ENCODE assay signal across 8 mouse cellular contexts in the genomic region with DNA sequence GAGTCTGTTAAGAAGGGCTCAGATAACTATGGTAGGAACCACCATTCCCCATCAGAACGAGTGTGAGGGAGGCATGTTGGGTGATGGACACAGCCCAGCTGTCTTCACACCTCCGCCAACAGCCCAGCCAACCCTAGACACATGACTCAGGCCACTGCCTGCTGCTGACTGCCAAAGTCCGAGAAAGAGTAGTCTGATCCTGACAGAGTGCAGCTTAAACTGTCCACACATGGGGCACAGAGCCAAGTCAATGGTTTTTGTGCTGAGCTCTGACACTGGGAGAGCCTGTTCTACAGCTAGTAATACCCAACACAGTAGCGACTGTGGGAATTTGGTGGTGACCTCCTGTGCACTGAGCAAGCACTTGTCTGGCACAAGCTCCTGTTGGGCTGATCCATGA.
A peak's percentile ranks its signal among the peaks of the same experiment; 100 is the strongest.
DNase-seq lines count a peak whose midpoint lies in the region; ATAC-seq lines count a peak whose summit lies in the region.

No protein-coding gene starts in this region.

- no peak overlapping the region for H3K27ac ChIP-seq in forebrain, embryonic 13.5 days
- no peak overlapping the region for H3K27ac ChIP-seq in forebrain, embryonic 11.5 days (ENCODE audit: low read depth, low read length)

- ATAC-seq in forebrain, embryonic 13.5 days = peak; percentile 41; the same call in 1 of the 2 replicates
- ATAC-seq in forebrain, embryonic 11.5 days (replicated peaks; ENCODE audit: low FRiP score) = no peak

- H3K27me3 ChIP-seq in forebrain, embryonic 13.5 days = no peaks in the 10 kb centered on the region
- H3K27me3 ChIP-seq in forebrain, embryonic 11.5 days (ENCODE audit: control insufficient read depth, insufficient read depth, low read length) = no peaks in the 10 kb centered on the region

- H3K9ac ChIP-seq in forebrain, embryonic 13.5 days = no peak overlapping the region
- H3K9ac ChIP-seq in forebrain, embryonic 11.5 days (ENCODE audit: low read length) = no peak overlapping the region

- H3K4me1 ChIP-seq in forebrain, embryonic 13.5 days = peaks cover 4% of the 10 kb centered on the region; the same call in 1 of the 2 replicates
- H3K4me1 ChIP-seq in forebrain, embryonic 11.5 days (replicated peaks; ENCODE audit: control insufficient read depth, insufficient read depth, low read length) = no peaks in the 10 kb centered on the region

- DNase-seq in forebrain, embryonic 11.5 days (ENCODE audit: low spot score) = no peak
- peak; percentile 59 to 67 for DNase-seq in adrenal gland, postnatal 36 days
- DNase-seq in heart, postnatal 10 days = peak; percentile 71 to 76
- peak; percentile 37 to 38 for DNase-seq in layer of hippocampus, adult 8-10 months (ENCODE audit: low spot score in 2 of 2)
- peak; percentile 63 for DNase-seq in ovary, adult 18-20 months (ENCODE audit: low spot score)
- no peak for DNase-seq in MN1 (ENCODE audit: low spot score)
- DNase-seq in spleen, adult 12 weeks (ENCODE audit: low spot score) = no peak

- no peak overlapping the region for H3K4me3 ChIP-seq in forebrain, embryonic 13.5 days
- H3K4me3 ChIP-seq in forebrain, embryonic 11.5 days (ENCODE audit: low read depth, low read length) = no peak overlapping the region

- WGBS in forebrain, embryonic 13.5 days = 78% methylated on average over 4 of the region's 4 CpGs
- WGBS in forebrain, embryonic 11.5 days = 81% methylated on average over 4 of the region's 4 CpGs

- H3K36me3 ChIP-seq in forebrain, embryonic 13.5 days (ENCODE audit: poor library complexity, severe bottlenecking) = no peaks in the 10 kb centered on the region
- H3K36me3 ChIP-seq in forebrain, embryonic 11.5 days (ENCODE audit: control insufficient read depth, insufficient read depth, low read length) = no peaks in the 10 kb centered on the region

- intact Hi-C loops in heart, postnatal 10 days (cut with DNase I) = no loop called here

- no peaks in the 10 kb centered on the region for H3K9me3 ChIP-seq in forebrain, embryonic 13.5 days (replicated peaks)
- H3K9me3 ChIP-seq in forebrain, embryonic 11.5 days (ENCODE audit: control insufficient read depth, low read length) = no peaks in the 10 kb centered on the region

- H3K4me2 ChIP-seq in forebrain, embryonic 13.5 days = no peak overlapping the region
- H3K4me2 ChIP-seq in forebrain, embryonic 11.5 days (ENCODE audit: low read depth, low read length, severe bottlenecking) = no peak overlapping the region

Comparison
In these comparisons a context has a peak if more than half of its experiments do, and no peak if none do; other contexts are left out.
1. DNase-seq: peak in adrenal gland, postnatal 36 days (2 of 2), heart, postnatal 10 days (2 of 2), layer of hippocampus, adult 8-10 months (2 of 2) and ovary, adult 18-20 months (single experiment); none in forebrain, embryonic 11.5 days (single experiment), MN1 (single experiment) and spleen, adult 12 weeks (single experiment).